Mouse (Mus musculus): ENCODE data around the gene Ap1s2. TPM values are rescaled to one million over a fixed set of nuclear protein-coding genes. Genes with fewer than 3 reads are reported as not detected.
A peak's percentile ranks its signal among the peaks of the same experiment; 100 is the strongest.

Gene Ap1s2
- total RNA-seq (2014; rRNA removed; ENCODE audit: low replicate concordance), result 10.5 and 12.0 TPM in 2 replicates
- polyA plus RNA-seq (2015; fragmentation: Nextera tagmentation; extraction: Ambion mirVana), result 16.0 and 17.7 TPM in 2 replicates

DNA sequence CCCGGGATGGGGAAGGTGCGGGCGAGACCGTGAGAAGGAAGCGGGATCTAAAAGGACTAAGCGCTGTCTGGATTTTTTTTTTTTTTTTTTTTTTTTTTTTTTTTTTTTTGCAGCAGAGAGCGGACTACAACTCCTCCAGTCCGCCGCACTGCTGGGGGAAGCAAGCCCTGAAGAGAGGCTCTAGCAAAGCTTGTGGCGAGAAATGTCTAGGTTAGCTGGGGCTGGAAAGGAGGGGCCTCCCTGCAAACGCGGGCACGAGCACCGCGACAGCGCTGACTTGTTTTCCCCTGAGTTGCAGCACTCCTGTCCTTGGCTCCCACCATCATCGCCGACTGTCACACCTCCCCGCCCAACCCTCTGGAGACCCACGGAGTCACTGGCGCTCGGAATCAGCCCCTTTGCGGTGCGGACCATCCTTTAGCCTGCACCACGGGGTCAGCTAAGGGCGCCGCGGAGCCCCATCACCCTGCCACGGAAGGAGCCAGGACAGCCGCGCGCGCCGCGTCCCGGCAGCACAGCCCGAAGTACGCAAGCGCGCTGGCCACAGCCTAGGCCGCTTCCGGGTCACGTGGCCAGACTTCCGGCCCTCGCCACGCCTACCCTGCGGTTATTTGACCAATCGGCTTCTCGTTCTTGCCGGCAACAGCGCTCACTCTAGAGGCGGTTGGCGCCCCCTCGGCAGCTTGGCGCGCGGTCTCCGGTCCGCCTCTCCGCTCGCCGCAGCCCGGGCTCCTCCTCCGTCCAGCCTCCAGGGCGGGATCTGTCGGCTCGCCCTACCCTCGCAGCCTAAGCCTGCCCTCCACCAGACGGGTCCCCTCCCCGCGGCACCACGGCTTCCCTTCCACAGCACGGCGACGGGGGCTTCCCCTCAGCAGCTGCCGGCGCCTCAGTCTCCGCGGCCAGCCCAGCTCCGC, at the start of gene Ap1s2:
TSS of gene Ap1s2 (plus strand) at position 681 of the 914 bp plus-strand sequence.
- H3K27ac ChIP-seq (ENCODE audit: low read depth), result peak within 1 kb of the TSS; percentile 83
- peak within 1 kb of the TSS; percentile 60 for H3K9ac ChIP-seq (replicated peaks; ENCODE audit: low read depth, low read length)
- ATAC-seq (ENCODE audit: insufficient read depth, low read depth), result peak; percentile 99
- H3K27me3 ChIP-seq (ENCODE audit: control insufficient read depth, insufficient read depth, low read length), result no peaks in the 10 kb centered on the region
- peak; percentile 84 for DNase-seq (ENCODE audit: low spot score)
- H3K36me3 ChIP-seq (replicated peaks; ENCODE audit: control insufficient read depth, insufficient read depth, low read length), result no peaks in the 10 kb centered on the region
- TF ChIP-seq CTCF (IDR thresholded peaks at IDR 0.05; ENCODE audit: low read depth), result peak; percentile 18; the same call in 1 of the 2 replicates
- TF ChIP-seq EP300 (IDR thresholded peaks at IDR 0.05; ENCODE audit: low read depth), result no peak
- 19% methylated on average over 74 of the region's 80 CpGs for WGBS
- no peaks in the 10 kb centered on the region for H3K4me1 ChIP-seq (ENCODE audit: control insufficient read depth, insufficient read depth)
- peak within 1 kb of the TSS; percentile 63 for H3K4me2 ChIP-seq (ENCODE audit: low read depth, low read length)
- H3K4me3 ChIP-seq (ENCODE audit: low read depth, low read length), result peak within 1 kb of the TSS; percentile 82
- H3K9me3 ChIP-seq (replicated peaks; ENCODE audit: control insufficient read depth, low read length), result no peaks in the 10 kb centered on the region

DNA sequence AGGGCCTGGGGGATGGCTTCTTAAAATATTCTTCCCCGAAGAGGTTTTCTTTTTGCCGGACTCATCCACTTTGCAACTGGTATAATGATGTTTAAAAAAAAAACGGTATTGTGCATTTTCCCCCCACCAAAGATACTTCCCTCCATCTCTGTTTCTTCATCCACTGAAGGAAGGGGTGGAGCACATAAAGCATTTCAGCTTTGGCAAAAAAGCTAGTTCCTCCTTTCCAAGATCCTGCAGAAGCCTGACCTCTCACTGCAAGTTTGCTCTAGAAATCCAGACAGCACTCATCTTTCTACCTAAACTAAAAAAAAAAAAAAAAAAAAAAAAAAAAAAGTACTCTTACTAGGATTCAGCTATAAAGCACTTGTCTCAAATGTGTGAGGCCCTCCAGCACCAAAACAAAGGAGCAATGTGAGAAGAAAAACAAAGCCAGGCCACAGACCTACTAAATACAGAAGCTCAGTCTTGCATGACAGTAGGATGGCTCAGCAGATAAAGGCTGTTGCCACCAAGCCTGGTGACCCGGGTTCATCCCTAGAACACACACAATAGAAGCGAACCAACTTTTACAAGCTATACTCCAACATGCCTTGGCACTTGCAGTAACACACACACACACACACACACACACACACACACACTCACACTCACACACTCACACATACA, 41.0 kb upstream of the Ap1s2 start:
- Histone ChIP-seq H3K4me3 (ENCODE audit: low read depth, low read length) (no peak overlapping the region), H3K4me1 (ENCODE audit: control insufficient read depth, insufficient read depth) (no peaks in the 10 kb centered on the region), H3K27me3 (ENCODE audit: control insufficient read depth, insufficient read depth, low read length) (no peaks in the 10 kb centered on the region), H3K9me3 (replicated peaks; ENCODE audit: control insufficient read depth, low read length) (no peaks in the 10 kb centered on the region), H3K36me3 (replicated peaks; ENCODE audit: control insufficient read depth, insufficient read depth, low read length) (no peaks in the 10 kb centered on the region), H3K9ac (replicated peaks; ENCODE audit: low read depth, low read length) (no peak overlapping the region), H3K27ac (ENCODE audit: low read depth) (no peak overlapping the region), H3K4me2 (ENCODE audit: low read depth, low read length) (no peak overlapping the region)
- no peak for ATAC-seq (ENCODE audit: insufficient read depth, low read depth)
- no peak for DNase-seq (ENCODE audit: low spot score)
- TF ChIP-seq EP300 (IDR thresholded peaks at IDR 0.05; ENCODE audit: low read depth), result no peak
- TF ChIP-seq CTCF (IDR thresholded peaks at IDR 0.05; ENCODE audit: low read depth), result no peak
- WGBS, result 67% methylated on average over 5 of the region's 5 CpGs

DNA sequence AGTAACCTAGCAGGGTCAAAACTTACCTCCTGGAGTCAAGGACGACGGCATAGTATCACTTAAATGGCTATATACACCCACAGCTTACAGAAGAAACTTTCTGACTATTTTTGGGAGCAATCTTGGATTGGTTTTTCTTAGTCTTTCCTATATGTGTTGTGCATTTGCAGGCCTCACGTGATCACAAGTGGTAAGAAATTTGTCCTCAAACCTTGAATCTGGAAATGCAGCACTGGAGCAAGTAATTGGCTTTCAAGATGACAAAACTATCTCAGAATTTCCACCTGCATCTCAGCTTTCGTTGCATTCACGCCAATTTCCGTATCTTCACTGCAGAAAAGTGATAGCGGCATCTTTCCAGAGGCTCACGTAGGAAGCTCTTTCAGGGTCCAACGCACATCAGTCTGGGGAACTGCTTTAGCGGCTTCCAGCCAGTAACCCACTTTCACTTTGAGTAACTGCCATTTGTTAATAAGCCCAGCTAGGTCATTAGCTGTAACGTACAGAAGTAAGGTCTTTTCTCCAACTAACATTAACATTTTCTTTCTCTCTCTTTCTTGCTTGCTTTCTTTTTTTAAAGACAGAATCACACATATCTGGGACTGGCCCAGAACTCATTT, 40.0 kb upstream of the Ap1s2 start:
- H3K27ac ChIP-seq (ENCODE audit: low read depth), result no peak overlapping the region
- no peak overlapping the region for H3K4me3 ChIP-seq (ENCODE audit: low read depth, low read length)
- H3K36me3 ChIP-seq (replicated peaks; ENCODE audit: control insufficient read depth, insufficient read depth, low read length), result no peaks in the 10 kb centered on the region
- no peak overlapping the region for H3K9ac ChIP-seq (replicated peaks; ENCODE audit: low read depth, low read length)
- H3K27me3 ChIP-seq (ENCODE audit: control insufficient read depth, insufficient read depth, low read length), result no peaks in the 10 kb centered on the region
- WGBS, result 77% methylated on average over 11 of the region's 11 CpGs
- DNase-seq (ENCODE audit: low spot score) (no peak), ATAC-seq (ENCODE audit: insufficient read depth, low read depth) (no peak)
- H3K4me2 ChIP-seq (ENCODE audit: low read depth, low read length), result no peak overlapping the region
- no peaks in the 10 kb centered on the region for H3K4me1 ChIP-seq (ENCODE audit: control insufficient read depth, insufficient read depth)
- TF ChIP-seq EP300 (IDR thresholded peaks at IDR 0.05; ENCODE audit: low read depth) (no peak), CTCF (IDR thresholded peaks at IDR 0.05; ENCODE audit: low read depth) (no peak)
- H3K9me3 ChIP-seq (replicated peaks; ENCODE audit: control insufficient read depth, low read length), result no peaks in the 10 kb centered on the region

DNA sequence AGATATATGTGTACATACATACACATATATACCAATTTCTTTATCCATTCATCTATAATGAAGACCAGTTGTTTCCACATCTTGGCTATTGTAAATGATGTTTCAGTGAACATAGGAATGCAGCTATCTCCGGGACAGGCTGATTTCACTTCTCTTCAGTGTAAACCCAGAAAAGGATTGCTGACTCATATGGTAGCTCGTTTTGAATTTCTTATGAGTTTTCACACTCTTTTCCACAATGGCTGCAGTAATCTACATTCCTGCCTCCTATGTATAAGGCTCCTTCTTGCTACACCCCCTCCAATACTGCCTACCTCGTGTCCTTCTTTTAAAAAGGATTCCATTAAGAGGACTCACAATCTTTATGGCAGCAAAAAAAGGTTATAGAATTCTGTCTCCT, 32.9 kb upstream of the Ap1s2 start:
- 79% methylated on average over 3 of the region's 3 CpGs for WGBS
- no peaks in the 10 kb centered on the region for H3K27me3 ChIP-seq (ENCODE audit: control insufficient read depth, insufficient read depth, low read length)
- no peak for DNase-seq (ENCODE audit: low spot score)

DNA sequence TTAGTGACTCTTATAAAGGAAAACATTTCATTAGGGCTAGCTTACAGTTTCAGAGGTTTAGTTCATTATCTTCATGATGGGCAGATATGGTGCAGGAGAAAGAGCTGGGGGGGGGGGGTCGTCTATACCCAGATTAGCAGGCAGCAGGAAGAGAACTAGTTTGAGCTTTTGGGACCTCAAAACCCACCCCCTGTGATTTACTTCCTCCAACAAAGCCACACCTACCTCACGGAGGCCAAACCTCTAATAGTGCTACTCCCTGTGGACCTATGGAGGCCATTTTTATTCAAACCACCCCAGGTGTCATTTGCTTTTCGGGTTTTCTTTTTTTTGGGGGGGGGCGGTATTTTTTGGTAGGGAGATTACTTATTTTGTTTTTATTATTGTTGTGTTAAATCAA, 32.2 kb upstream of the Ap1s2 start:
- no peak for ATAC-seq (ENCODE audit: insufficient read depth, low read depth)
- H3K9ac ChIP-seq (replicated peaks; ENCODE audit: low read depth, low read length), result no peak overlapping the region
- 62% methylated on average over 4 of the region's 4 CpGs for WGBS
- H3K27me3 ChIP-seq (ENCODE audit: control insufficient read depth, insufficient read depth, low read length), result no peaks in the 10 kb centered on the region
- H3K4me1 ChIP-seq (ENCODE audit: control insufficient read depth, insufficient read depth), result no peaks in the 10 kb centered on the region
- TF ChIP-seq CTCF (IDR thresholded peaks at IDR 0.05; ENCODE audit: low read depth) (no peak), EP300 (IDR thresholded peaks at IDR 0.05; ENCODE audit: low read depth) (no peak)
- H3K4me3 ChIP-seq (ENCODE audit: low read depth, low read length), result no peak overlapping the region
- no peaks in the 10 kb centered on the region for H3K9me3 ChIP-seq (replicated peaks; ENCODE audit: control insufficient read depth, low read length)
- DNase-seq (ENCODE audit: low spot score), result no peak
- H3K27ac ChIP-seq (ENCODE audit: low read depth), result no peak overlapping the region
- no peaks in the 10 kb centered on the region for H3K36me3 ChIP-seq (replicated peaks; ENCODE audit: control insufficient read depth, insufficient read depth, low read length)
- H3K4me2 ChIP-seq (ENCODE audit: low read depth, low read length), result no peak overlapping the region

More for the DNA sequence above, 32.9 kb upstream of the Ap1s2 start:
- H3K4me1 ChIP-seq (ENCODE audit: control insufficient read depth, insufficient read depth), result no peaks in the 10 kb centered on the region
- no peak overlapping the region for H3K27ac ChIP-seq (ENCODE audit: low read depth)
- no peak for ATAC-seq (ENCODE audit: insufficient read depth, low read depth)
- TF ChIP-seq CTCF (IDR thresholded peaks at IDR 0.05; ENCODE audit: low read depth) (no peak), EP300 (IDR thresholded peaks at IDR 0.05; ENCODE audit: low read depth) (no peak)
- no peaks in the 10 kb centered on the region for H3K9me3 ChIP-seq (replicated peaks; ENCODE audit: control insufficient read depth, low read length)
- H3K4me2 ChIP-seq (ENCODE audit: low read depth, low read length), result no peak overlapping the region
- H3K36me3 ChIP-seq (replicated peaks; ENCODE audit: control insufficient read depth, insufficient read depth, low read length), result no peaks in the 10 kb centered on the region
- H3K9ac ChIP-seq (replicated peaks; ENCODE audit: low read depth, low read length), result no peak overlapping the region
- no peak overlapping the region for H3K4me3 ChIP-seq (ENCODE audit: low read depth, low read length)

All from heart, postnatal 0 days (tissue).